Mouse (Mus musculus) C2C12 (cell line): ENCODE measurements around the gene Gm5128. TPM values are rescaled to one million over a fixed set of nuclear protein-coding genes. Genes with fewer than 3 reads are reported as not detected.
"Not testable (repeated sequence)": the region's sequence is repeated elsewhere in the genome, so short reads cannot be mapped to it uniquely, and the experiment has no call there.

Source experiments
- H3K27me3 ChIP-seq: one replicate; pipeline ENCODE4 v1.6.1; 2011; ENCODE audit not compliant: control insufficient read depth, insufficient read depth, insufficient read length
- H3K36me3 ChIP-seq: one replicate; pipeline ENCODE4 v1.6.1; 2011; ENCODE audit not compliant: control insufficient read depth, insufficient read depth
- H3K4me3 ChIP-seq: one replicate; pipeline ENCODE4 v1.5.1; 2011; ENCODE audit warnings: mild to moderate bottlenecking, control low read depth; ENCODE audit not compliant: poor library complexity, insufficient read depth, severe bottlenecking
- H3K79me2 ChIP-seq: one replicate; pipeline ENCODE4 v1.6.1; 2011; ENCODE audit not compliant: control insufficient read depth, insufficient read depth
- H3K79me3 ChIP-seq: one replicate; pipeline ENCODE4 v1.6.1; 2011; ENCODE audit warnings: low read depth, control low read depth
- H3ac ChIP-seq: one replicate; pipeline ENCODE3; 2011; ENCODE audit warnings: low read depth; ENCODE audit not compliant: control insufficient read depth, insufficient read length
- long read RNA-seq, 2 experiments: library from polyadenylated mRNA; unstranded; transcript quantifications; one replicate each; pipeline ENCODE4 v2.0.0; 2019 to 2020
- polyA plus RNA-seq: library from polyadenylated mRNA; unstranded; fragments of >200 nt; fragmentation: generic; extraction: Trizol; gene quantifications from one replicate; pipeline ENCODE4 v1.2.1, GENCODE M21; 2012; ENCODE audit warnings: missing spikeins

Gene Gm5128
- polyA plus RNA-seq: not detected
- long read RNA-seq, experiment 1: 0 reads
- long read RNA-seq, experiment 2: 0 reads

GRCm38 (mm10) chrX:135372984-135373383 is at the start of gene Gm5128:
Gm5128 (plus strand) TSS chrX:135373284.
- H3K4me3 ChIP-seq, H3K27me3 ChIP-seq, H3K79me2 ChIP-seq, H3ac ChIP-seq, H3K36me3 ChIP-seq, H3K79me3 ChIP-seq: not testable (repeated sequence)

GRCm38 (mm10) chrX:135360685-135361084 is 12.4 kb upstream of the Gm5128 start:
- not testable (repeated sequence) for H3ac ChIP-seq, H3K27me3 ChIP-seq, H3K36me3 ChIP-seq, H3K79me2 ChIP-seq, H3K79me3 ChIP-seq, H3K4me3 ChIP-seq

GRCm38 (mm10) chrX:135361943-135362342 is 11.1 kb upstream of the Gm5128 start:
- not testable (repeated sequence) for H3ac ChIP-seq, H3K27me3 ChIP-seq, H3K4me3 ChIP-seq, H3K79me3 ChIP-seq, H3K79me2 ChIP-seq, H3K36me3 ChIP-seq

- not testable (repeated sequence) for H3K27me3 ChIP-seq, H3K79me2 ChIP-seq, H3K79me3 ChIP-seq, H3K36me3 ChIP-seq, H3K4me3 ChIP-seq, H3ac ChIP-seq
Observed at GRCm38 (mm10) chrX:135403578-135403977, 30.5 kb downstream of the Gm5128 start.

GRCm38 (mm10) chrX:135421203-135421602 is 48.1 kb downstream of the Gm5128 start:
- not testable (repeated sequence) for H3ac ChIP-seq, H3K79me2 ChIP-seq, H3K27me3 ChIP-seq, H3K36me3 ChIP-seq, H3K79me3 ChIP-seq, H3K4me3 ChIP-seq

GRCm38 (mm10) chrX:135421824-135422223 is 48.7 kb downstream of the Gm5128 start:
- H3K79me2 ChIP-seq, H3ac ChIP-seq, H3K36me3 ChIP-seq, H3K4me3 ChIP-seq, H3K79me3 ChIP-seq, H3K27me3 ChIP-seq: not testable (repeated sequence)

- not testable (repeated sequence) for H3K27me3 ChIP-seq, H3ac ChIP-seq, H3K79me3 ChIP-seq, H3K79me2 ChIP-seq, H3K4me3 ChIP-seq, H3K36me3 ChIP-seq
Observed at GRCm38 (mm10) chrX:135422473-135422872, 49.4 kb downstream of the Gm5128 start.

Other genes starting within 250 kb of the Gm5128 start
- gene Gm15023, start 195.7 kb upstream of the Gm5128 start, polyA plus RNA-seq: not detected
- gene Tceal6, start 162.6 kb upstream of the Gm5128 start, polyA plus RNA-seq: not detected
- gene Pramel3, start 71.0 kb upstream of the Gm5128 start, polyA plus RNA-seq: not detected
- not detected for gene Gm7903, start 60.6 kb downstream of the Gm5128 start, polyA plus RNA-seq
- gene AV320801, start 121.3 kb downstream of the Gm5128 start, polyA plus RNA-seq: not detected
- 1.4 TPM for gene Nxf7, start 225.5 kb downstream of the Gm5128 start, polyA plus RNA-seq